Mouse (Mus musculus) bone marrow macrophage, adult 2 months (primary cell): ENCODE data around the gene Gucy2f.

ENCODE experiments used
- CTCF ChIP-seq: IDR thresholded peaks from 2 replicates; pipeline ENCODE4 v1.5.1; 2012; ENCODE audit warnings: low read depth, mild to moderate bottlenecking, low read length, moderate library complexity
- POLR2A ChIP-seq: IDR thresholded peaks from 2 replicates; pipeline ENCODE4 v1.6.1; 2012; ENCODE audit warnings: mild to moderate bottlenecking, low read depth, low read length, borderline replicate concordance

- TF ChIP-seq POLR2A = no peak
- no peak for TF ChIP-seq CTCF
These were observed at the start of gene Gucy2f for GRCm38 (mm10) chrX:142196831-142197230.
